Mouse (Mus musculus) cerebellum, postnatal 25 days (tissue): Measurements from ENCODE around the gene Sertad2.

ENCODE experiments used
- DNase-seq, 2 experiments: peaks; one replicate each; pipeline ENCODE4 v3.0.0; 2021; ENCODE audit warnings: mixed read lengths in 2 of 2

Gene Sertad2

GRCm38 (mm10) chr11:20542739-20543452 lies at the start of gene Sertad2:
TSS of gene Sertad2 (plus strand) at chr11:20543253.
- DNase-seq, result peak; percentile 99 to 100

GRCm38 (mm10) chr11:20493922-20494626 lies 49.0 kb upstream of the Sertad2 start:
- no peak for DNase-seq

- DNase-seq, result no peak
These were observed 42.5 kb upstream of the Sertad2 start for GRCm38 (mm10) chr11:20500516-20500915.

- no peak for DNase-seq
These were observed 41.7 kb upstream of the Sertad2 start for GRCm38 (mm10) chr11:20501160-20501955.

GRCm38 (mm10) chr11:20513574-20513973 lies 29.5 kb upstream of the Sertad2 start:
- DNase-seq, result no peak

GRCm38 (mm10) chr11:20514757-20515156 lies 28.3 kb upstream of the Sertad2 start:
- DNase-seq, result no peak

GRCm38 (mm10) chr11:20521321-20521720 lies 21.7 kb upstream of the Sertad2 start:
- no peak for DNase-seq

GRCm38 (mm10) chr11:20522750-20523149 lies 20.3 kb upstream of the Sertad2 start:
- no peak for DNase-seq

GRCm38 (mm10) chr11:20524435-20524834 lies 18.6 kb upstream of the Sertad2 start:
- DNase-seq, result no peak

- no peak for DNase-seq
These were observed 17.1 kb upstream of the Sertad2 start for GRCm38 (mm10) chr11:20525909-20526308.

GRCm38 (mm10) chr11:20527901-20528300 lies 15.2 kb upstream of the Sertad2 start:
- peak; percentile 60 to 78 for DNase-seq

GRCm38 (mm10) chr11:20531682-20531991 lies 11.4 kb upstream of the Sertad2 start:
- no peak for DNase-seq

GRCm38 (mm10) chr11:20531992-20532881 lies 10.8 kb upstream of the Sertad2 start:
- DNase-seq, result peak; percentile 72 to 81

GRCm38 (mm10) chr11:20533231-20533630 lies 9.8 kb upstream of the Sertad2 start:
- no peak for DNase-seq

- DNase-seq, result no peak
These were observed 5.8 kb upstream of the Sertad2 start for GRCm38 (mm10) chr11:20537221-20537620.

GRCm38 (mm10) chr11:20538496-20538895 lies 4.6 kb upstream of the Sertad2 start:
- DNase-seq, result no peak

GRCm38 (mm10) chr11:20541280-20541679 lies 1.8 kb upstream of the Sertad2 start:
- no peak for DNase-seq

- no peak for DNase-seq
These were observed 937 bp upstream of the Sertad2 start for GRCm38 (mm10) chr11:20541995-20542637.

- peak in 1 of 2 experiments; percentile 77 for DNase-seq
These were observed 534 bp downstream of the Sertad2 start for GRCm38 (mm10) chr11:20543453-20544120.

GRCm38 (mm10) chr11:20544376-20544775 lies 1.3 kb downstream of the Sertad2 start:
- no peak for DNase-seq

- DNase-seq, result no peak
These were observed 1.9 kb downstream of the Sertad2 start for GRCm38 (mm10) chr11:20544801-20545515.
